Comparison of ENCODE assay signal across 8 mouse cellular contexts in the genomic region with DNA sequence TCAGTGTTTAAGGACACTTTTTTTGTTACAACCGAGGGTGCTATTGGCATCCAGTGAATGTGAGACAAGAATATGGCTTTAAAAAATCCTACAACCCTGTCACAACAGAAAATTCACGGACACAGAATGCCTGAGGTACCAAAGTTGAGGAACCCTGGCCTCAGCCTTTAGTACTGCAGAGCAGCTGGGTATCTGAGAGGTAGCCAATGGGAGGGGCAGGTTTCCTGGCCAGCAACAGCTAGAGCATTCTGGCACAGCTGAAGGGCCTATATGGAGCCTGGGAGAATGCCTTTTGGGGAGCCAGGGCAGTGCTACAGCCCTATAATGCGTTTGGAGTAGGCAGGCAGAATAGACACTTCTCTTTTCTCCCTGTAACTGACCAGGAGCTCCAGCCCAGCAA. TPM values are rescaled to one million over a fixed set of nuclear protein-coding genes. Genes with fewer than 3 reads are reported as not detected.
A peak's percentile ranks its signal among the peaks of the same experiment; 100 is the strongest.
DNase-seq lines count a peak whose midpoint lies in the region; ATAC-seq and TF ChIP-seq lines count a peak whose summit lies in the region.

No protein-coding gene starts in this region.

- H3K27me3 ChIP-seq in kidney, adult 2 months (replicated peaks; ENCODE audit: control insufficient read depth, insufficient read depth, low read length), result no peaks in the 10 kb centered on the region
- H3K27me3 ChIP-seq in heart, embryonic 13.5 days (replicated peaks), result no peaks in the 10 kb centered on the region
- peaks cover 61% of the 10 kb centered on the region for H3K27me3 ChIP-seq in liver, embryonic 15.5 days
- no peaks in the 10 kb centered on the region for H3K27me3 ChIP-seq in stomach, postnatal 0 days (ENCODE audit: control insufficient read depth, insufficient read depth, low read length)

- H3K9me3 ChIP-seq in heart, embryonic 13.5 days, result no peaks in the 10 kb centered on the region
- H3K9me3 ChIP-seq in liver, embryonic 15.5 days (replicated peaks), result no peaks in the 10 kb centered on the region
- no peaks in the 10 kb centered on the region for H3K9me3 ChIP-seq in stomach, postnatal 0 days (ENCODE audit: control insufficient read depth, low read length)

- H3K4me3 ChIP-seq in kidney, adult 2 months (ENCODE audit: insufficient read depth, low read depth, low read length), result no peak overlapping the region
- no peak overlapping the region for H3K4me3 ChIP-seq in heart, embryonic 13.5 days
- no peak overlapping the region for H3K4me3 ChIP-seq in liver, embryonic 15.5 days (replicated peaks)
- H3K4me3 ChIP-seq in stomach, postnatal 0 days (ENCODE audit: low read depth, low read length), result no peak overlapping the region

- H3K4me1 ChIP-seq in kidney, adult 2 months (ENCODE audit: control insufficient read depth, insufficient read depth, low read length), result peaks cover 15% of the 10 kb centered on the region
- peaks cover 71% of the 10 kb centered on the region for H3K4me1 ChIP-seq in heart, embryonic 13.5 days
- peaks cover 85% of the 10 kb centered on the region for H3K4me1 ChIP-seq in liver, embryonic 15.5 days (replicated peaks)
- peaks cover 18% of the 10 kb centered on the region; the same call in 1 of the 2 replicates for H3K4me1 ChIP-seq in stomach, postnatal 0 days (replicated peaks; ENCODE audit: control insufficient read depth, insufficient read depth)

- no peak for DNase-seq in kidney, adult 2 months
- DNase-seq in kidney, adult 18-20 months, result no peak
- DNase-seq in brain, adult 2 months (ENCODE audit: low read depth, low spot score), result peak; percentile 62
- no peak for DNase-seq in stomach, postnatal 0 days (ENCODE audit: low spot score)
- DNase-seq in frontal cortex, postnatal 36 days (ENCODE audit: low spot score in 2 of 2), result no peak
- DNase-seq in thymus, postnatal 0 days (ENCODE audit: low spot score), result no peak

- no peaks in the 10 kb centered on the region for H3K36me3 ChIP-seq in kidney, adult 2 months (ENCODE audit: control insufficient read depth, insufficient read depth, low read length)
- H3K36me3 ChIP-seq in heart, embryonic 13.5 days, result 0 out of 2 replicates have a peak, but pooled peaks cover 2% of the 10 kb centered on the region
- H3K36me3 ChIP-seq in liver, embryonic 15.5 days (replicated peaks), result no peaks in the 10 kb centered on the region
- H3K36me3 ChIP-seq in stomach, postnatal 0 days (ENCODE audit: control insufficient read depth, insufficient read depth, low read length), result no peaks in the 10 kb centered on the region

- peak overlapping the region; percentile 93 for H3K4me2 ChIP-seq in heart, embryonic 13.5 days
- H3K4me2 ChIP-seq in liver, embryonic 15.5 days, result peak overlapping the region; percentile 88
- H3K4me2 ChIP-seq in stomach, postnatal 0 days (replicated peaks; ENCODE audit: low read depth), result peak overlapping the region; percentile 32; the same call in 1 of the 2 replicates

- WGBS in kidney, adult 2 months, result 30% methylated on average over 3 of the region's 3 CpGs
- 25% methylated on average over 3 of the region's 3 CpGs for WGBS in heart, embryonic 13.5 days
- WGBS in liver, embryonic 15.5 days (ENCODE audit: insufficient replicate concordance), result 16% methylated on average over 3 of the region's 3 CpGs
- 25% methylated on average over 3 of the region's 3 CpGs for WGBS in stomach, postnatal 0 days

- H3K9ac ChIP-seq in heart, embryonic 13.5 days, result peak overlapping the region; percentile 69
- no peak overlapping the region for H3K9ac ChIP-seq in liver, embryonic 15.5 days
- no peak overlapping the region for H3K9ac ChIP-seq in stomach, postnatal 0 days (ENCODE audit: low read length)

- no peak for TF ChIP-seq EP300 in stomach, postnatal 0 days (optimal IDR thresholded peaks at IDR 0.05)

- H3K27ac ChIP-seq in kidney, adult 2 months (ENCODE audit: insufficient read depth, low read depth, low read length), result peak overlapping the region; percentile 85
- H3K27ac ChIP-seq in heart, embryonic 13.5 days (replicated peaks), result peak overlapping the region; percentile 95
- H3K27ac ChIP-seq in liver, embryonic 15.5 days (replicated peaks), result peak overlapping the region; percentile 85
- peak overlapping the region; percentile 89 for H3K27ac ChIP-seq in stomach, postnatal 0 days (replicated peaks)

- TF ChIP-seq POLR2A in kidney, adult 2 months (IDR thresholded peaks at IDR 0.05; ENCODE audit: low read depth, low read length), result no peak

- TF ChIP-seq CTCF in kidney, adult 2 months (conservative IDR thresholded peaks at IDR 0.05; ENCODE audit: insufficient read depth, insufficient read length, low read depth, low read length), result no peak
- no peak for TF ChIP-seq CTCF in stomach, postnatal 0 days (IDR thresholded peaks at IDR 0.05; ENCODE audit: low read depth)

- ATAC-seq in heart, embryonic 13.5 days (ENCODE audit: extremely low read depth, insufficient number of reproducible peaks, low FRiP score, low TSS enrichment), result no peak
- no peak for ATAC-seq in liver, embryonic 15.5 days (ENCODE audit: insufficient read depth)
- ATAC-seq in stomach, postnatal 0 days (ENCODE audit: low FRiP score, low TSS enrichment), result no peak

RNA-seq across cellular contexts. Expression of a gene that starts 2.9 kb away (rescaled TPM):
- polyA plus RNA-seq in kidney, adult 2 months (2012; rRNA removed), result 28.3 and 30.3 TPM in 2 replicates
- polyA plus RNA-seq in heart, embryonic 13.5 days (2015; fragmentation: Nextera tagmentation; extraction: Ambion mirVana), result 36.7 and 37.1 TPM in 2 replicates
- 6.7 and 7.7 TPM in 2 replicates for polyA plus RNA-seq in liver, embryonic 15.5 days (2015; fragmentation: Nextera tagmentation; extraction: Ambion mirVana)
- 15.2 and 17.8 TPM in 2 replicates for polyA plus RNA-seq in stomach, postnatal 0 days (2015; fragmentation: Nextera tagmentation; extraction: Ambion mirVana)
- polyA plus RNA-seq in thymus, postnatal 0 days (2015; fragmentation: Nextera tagmentation; extraction: Ambion mirVana), result 15.9 and 18.2 TPM in 2 replicates

RNA-seq across cellular contexts. Expression of a gene that starts 3.1 kb away (rescaled TPM):
- polyA plus RNA-seq in kidney, adult 2 months (2012; rRNA removed), result 57.7 and 75.5 TPM in 2 replicates
- 68.5 and 74.5 TPM in 2 replicates for polyA plus RNA-seq in heart, embryonic 13.5 days (2015; fragmentation: Nextera tagmentation; extraction: Ambion mirVana)
- 32.1 and 32.6 TPM in 2 replicates for polyA plus RNA-seq in liver, embryonic 15.5 days (2015; fragmentation: Nextera tagmentation; extraction: Ambion mirVana)
- polyA plus RNA-seq in stomach, postnatal 0 days (2015; fragmentation: Nextera tagmentation; extraction: Ambion mirVana), result 80.7 and 84.6 TPM in 2 replicates
- 112 and 123 TPM in 2 replicates for polyA plus RNA-seq in thymus, postnatal 0 days (2015; fragmentation: Nextera tagmentation; extraction: Ambion mirVana)

RNA-seq across cellular contexts. Expression of a gene that starts 27.5 kb away (rescaled TPM):
- 0.27 and 0.31 TPM in 2 replicates for polyA plus RNA-seq in kidney, adult 2 months (2012; rRNA removed)
- 4.2 and 4.9 TPM in 2 replicates for polyA plus RNA-seq in heart, embryonic 13.5 days (2015; fragmentation: Nextera tagmentation; extraction: Ambion mirVana)
- 1.1 TPM in 2 replicates for polyA plus RNA-seq in liver, embryonic 15.5 days (2015; fragmentation: Nextera tagmentation; extraction: Ambion mirVana)
- 6.4 and 7.8 TPM in 2 replicates for polyA plus RNA-seq in stomach, postnatal 0 days (2015; fragmentation: Nextera tagmentation; extraction: Ambion mirVana)
- 3.1 and 3.5 TPM in 2 replicates for polyA plus RNA-seq in thymus, postnatal 0 days (2015; fragmentation: Nextera tagmentation; extraction: Ambion mirVana)

RNA-seq across cellular contexts. Expression of a gene that starts 56.5 kb away (rescaled TPM):
- polyA plus RNA-seq in kidney, adult 2 months (2012; rRNA removed), result 40.4 and 51.0 TPM in 2 replicates
- polyA plus RNA-seq in heart, embryonic 13.5 days (2015; fragmentation: Nextera tagmentation; extraction: Ambion mirVana), result 127 and 134 TPM in 2 replicates
- 79.2 and 82.0 TPM in 2 replicates for polyA plus RNA-seq in liver, embryonic 15.5 days (2015; fragmentation: Nextera tagmentation; extraction: Ambion mirVana)
- 70.3 and 78.7 TPM in 2 replicates for polyA plus RNA-seq in stomach, postnatal 0 days (2015; fragmentation: Nextera tagmentation; extraction: Ambion mirVana)
- 173 and 202 TPM in 2 replicates for polyA plus RNA-seq in thymus, postnatal 0 days (2015; fragmentation: Nextera tagmentation; extraction: Ambion mirVana)

Comparison
In these comparisons a context has a peak if more than half of its experiments do, and no peak if none do; other contexts are left out.
1. H3K4me2 ChIP-seq: peak in every context shown above with its lines; median percentile 93 in heart, embryonic 13.5 days; 88 in liver, embryonic 15.5 days; 32 in stomach, postnatal 0 days.